Comparison of ENCODE assay signal across 11 mouse cellular contexts in genomic region chr17:35782924-35783323, GRCm38 (mm10).
"Had no signal": no experiment of that assay in that cellular context is flagged by ENCODE, and none has a peak within 500 bp of the region (broad histone marks: within the 10 kb centered on the region; RNA-seq: fewer than 3 reads in every experiment).

No protein-coding gene starts in this region.

- H3K27me3 ChIP-seq: limb, embryonic 13.5 days had no signal

- DNase-seq: layer of hippocampus, adult 9-11 months; liver, postnatal 0 days; thymus, adult 18-20 months had no signal

- H3K27ac ChIP-seq: layer of hippocampus, adult 2 months; limb, embryonic 10.5 days; limb, embryonic 13.5 days; liver, embryonic 14.5 days had no signal

- H3K36me3 ChIP-seq: limb, embryonic 10.5 days; limb, embryonic 13.5 days had no signal

- H3K9me3 ChIP-seq: limb, embryonic 10.5 days; limb, embryonic 13.5 days had no signal

- H3K4me1 ChIP-seq: limb, embryonic 10.5 days; limb, embryonic 13.5 days had no signal

- ATAC-seq: intestine, postnatal 0 days; liver, postnatal 0 days; lung, postnatal 0 days had no signal

- H3K9ac ChIP-seq: limb, embryonic 13.5 days; liver, embryonic 14.5 days; liver, postnatal 0 days; lung, embryonic 14.5 days had no signal

- H3K4me3 ChIP-seq: layer of hippocampus, adult 2 months; limb, embryonic 10.5 days; limb, embryonic 13.5 days had no signal

- H3K4me2 ChIP-seq: limb, embryonic 13.5 days; lung, embryonic 14.5 days; midbrain, embryonic 11.5 days had no signal
